Mouse (Mus musculus): ENCODE measurements at regions not wholly inside any gene's neighbourhood (a gene's known extent, or its start where the extent isn't known, plus 50 kb on each side); places are given as distances from the start of the nearest gene placed in this dataset.

DNA sequence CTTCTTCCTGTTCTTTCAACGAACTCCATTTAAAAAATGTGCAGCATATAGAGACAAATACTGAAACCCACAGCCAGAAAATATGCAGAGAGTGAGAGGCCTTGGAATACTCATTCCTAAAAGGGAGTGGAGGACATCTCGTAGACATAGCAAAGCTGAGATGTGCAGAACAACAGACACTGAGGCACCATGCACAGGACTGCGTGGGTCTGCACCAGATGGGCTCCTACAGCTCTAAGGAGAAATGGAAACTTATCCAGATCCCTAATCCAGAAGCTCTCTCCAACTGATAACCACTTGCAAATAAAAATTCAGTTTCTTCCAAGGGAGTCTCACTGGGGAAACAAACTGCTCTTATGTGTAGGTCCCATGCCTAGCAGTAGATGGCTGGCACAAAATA, 101.6 kb downstream of the Slc25a24 start:
- H3K27ac ChIP-seq (ENCODE audit: low read length), result no peak overlapping the region
- no peaks in the 10 kb centered on the region for H3K9me3 ChIP-seq (ENCODE audit: low read length)
- no peaks in the 10 kb centered on the region for H3K27me3 ChIP-seq (ENCODE audit: insufficient read depth, low read length)
- H3K9ac ChIP-seq (replicated peaks; ENCODE audit: low read length), result no peak overlapping the region
- H3K4me3 ChIP-seq (ENCODE audit: low read length), result no peak overlapping the region
- H3K36me3 ChIP-seq (ENCODE audit: insufficient read depth, low read length), result no peaks in the 10 kb centered on the region
- no peak overlapping the region for H3K4me2 ChIP-seq (replicated peaks; ENCODE audit: low read depth, low read length)
- no peaks in the 10 kb centered on the region for H3K4me1 ChIP-seq (ENCODE audit: insufficient read depth, low read length)
- ATAC-seq (ENCODE audit: low FRiP score, low TSS enrichment), result no peak
- 84% methylated on average over 3 of the region's 3 CpGs for WGBS

DNA sequence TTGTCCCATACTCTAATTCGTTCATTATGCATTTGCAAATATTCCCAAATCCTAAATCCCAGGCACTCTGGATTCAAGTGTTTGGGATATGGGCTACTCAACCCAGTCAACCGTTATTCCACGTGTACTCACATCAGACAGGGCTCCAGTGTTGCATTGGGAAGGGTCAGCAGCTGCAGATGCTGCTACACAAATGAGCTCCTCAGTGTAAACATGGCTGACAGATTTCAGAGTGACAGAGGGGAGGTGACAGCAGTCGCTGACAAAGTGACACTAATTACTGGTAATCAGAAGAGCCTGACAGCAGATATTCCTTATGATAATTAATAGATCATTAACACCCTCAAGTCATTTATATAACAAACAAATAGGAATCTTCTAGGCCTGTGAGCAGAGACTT, 106.2 kb upstream of the Vav3 start:
- Histone ChIP-seq H3K9ac (replicated peaks; ENCODE audit: low read length) (no peak overlapping the region), H3K9me3 (ENCODE audit: low read length) (no peaks in the 10 kb centered on the region; the same call in 1 of the 2 replicates), H3K4me3 (ENCODE audit: low read length) (no peak overlapping the region), H3K4me1 (ENCODE audit: insufficient read depth, low read length) (no peaks in the 10 kb centered on the region), H3K36me3 (ENCODE audit: insufficient read depth, low read length) (no peaks in the 10 kb centered on the region), H3K4me2 (replicated peaks; ENCODE audit: low read depth, low read length) (no peak overlapping the region), H3K27ac (ENCODE audit: low read length) (no peak overlapping the region), H3K27me3 (ENCODE audit: insufficient read depth, low read length) (no peaks in the 10 kb centered on the region)
- WGBS, result 71% methylated on average over 4 of the region's 4 CpGs
- ATAC-seq (ENCODE audit: low FRiP score, low TSS enrichment), result no peak

GRCm38 (mm10) chr3:109236918-109237317, 103.5 kb upstream of the Vav3 start:
- WGBS, result 73% methylated on average over 5 of the region's 5 CpGs
- Histone ChIP-seq H3K27me3 (ENCODE audit: insufficient read depth, low read length) (no peaks in the 10 kb centered on the region), H3K4me1 (ENCODE audit: insufficient read depth, low read length) (no peaks in the 10 kb centered on the region), H3K4me2 (replicated peaks; ENCODE audit: low read depth, low read length) (no peak overlapping the region), H3K27ac (ENCODE audit: low read length) (no peak overlapping the region), H3K4me3 (ENCODE audit: low read length) (no peak overlapping the region), H3K9me3 (ENCODE audit: low read length) (no peaks in the 10 kb centered on the region), H3K36me3 (ENCODE audit: insufficient read depth, low read length) (no peaks in the 10 kb centered on the region), H3K9ac (replicated peaks; ENCODE audit: low read length) (no peak overlapping the region)
- no peak for ATAC-seq (ENCODE audit: low FRiP score, low TSS enrichment)

DNA sequence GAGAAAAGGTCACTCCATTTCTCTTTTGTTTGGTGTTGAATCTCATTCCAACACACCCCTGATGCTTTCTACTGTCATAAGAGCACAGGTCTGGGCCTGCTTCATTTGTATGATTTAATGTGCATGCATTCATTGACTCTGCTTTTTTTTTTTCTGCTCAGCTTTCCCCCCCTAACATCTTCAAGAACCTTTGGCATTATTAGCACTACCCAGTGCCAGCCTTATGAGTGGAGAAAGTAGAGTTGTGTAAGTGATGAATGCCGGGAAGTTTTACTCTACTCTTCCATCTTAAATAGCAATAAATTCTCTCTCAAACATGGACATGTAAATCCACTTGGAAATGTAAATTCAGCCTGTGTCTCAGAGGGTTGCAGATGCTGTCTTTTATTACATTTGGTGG, 97.0 kb upstream of the Vav3 start:
- peaks cover 8% of the 10 kb centered on the region for H3K9me3 ChIP-seq (ENCODE audit: low read length)
- H3K36me3 ChIP-seq (ENCODE audit: insufficient read depth, low read length), result no peaks in the 10 kb centered on the region
- no peak for ATAC-seq (ENCODE audit: low FRiP score, low TSS enrichment)
- 74% methylated on average over 1 of the region's 1 CpGs for WGBS
- no peak overlapping the region for H3K4me2 ChIP-seq (replicated peaks; ENCODE audit: low read depth, low read length)
- H3K27ac ChIP-seq (ENCODE audit: low read length), result no peak overlapping the region
- no peaks in the 10 kb centered on the region for H3K4me1 ChIP-seq (ENCODE audit: insufficient read depth, low read length)
- H3K27me3 ChIP-seq (ENCODE audit: insufficient read depth, low read length), result no peaks in the 10 kb centered on the region
- H3K9ac ChIP-seq (replicated peaks; ENCODE audit: low read length), result no peak overlapping the region
- H3K4me3 ChIP-seq (ENCODE audit: low read length), result no peak overlapping the region

DNA sequence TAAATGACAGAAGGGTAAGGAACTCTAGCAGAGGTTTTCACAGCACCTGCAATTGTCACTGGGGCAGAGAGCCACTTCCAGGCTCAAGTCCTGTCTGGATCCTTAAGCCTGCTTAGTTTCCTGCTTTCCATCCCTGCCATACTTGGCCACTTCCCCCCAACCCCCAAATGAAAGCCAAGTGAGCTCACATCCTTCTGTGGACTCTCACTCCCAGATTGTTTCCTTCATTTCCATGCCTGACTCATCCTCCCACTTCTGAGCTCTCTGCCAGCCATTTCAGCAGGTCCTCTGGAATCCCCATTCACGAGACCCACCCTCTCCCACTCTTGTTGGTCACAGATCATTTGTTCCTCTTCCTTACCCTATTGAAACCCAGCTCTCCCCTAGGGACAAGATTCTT, 91.7 kb upstream of the Vav3 start:
- Histone ChIP-seq H3K4me1 (ENCODE audit: insufficient read depth, low read length) (peaks cover 3% of the 10 kb centered on the region; the same call in 1 of the 2 replicates), H3K27me3 (ENCODE audit: insufficient read depth, low read length) (no peaks in the 10 kb centered on the region), H3K27ac (ENCODE audit: low read length) (no peak overlapping the region), H3K4me3 (ENCODE audit: low read length) (no peak overlapping the region), H3K36me3 (ENCODE audit: insufficient read depth, low read length) (no peaks in the 10 kb centered on the region), H3K4me2 (replicated peaks; ENCODE audit: low read depth, low read length) (no peak overlapping the region), H3K9ac (replicated peaks; ENCODE audit: low read length) (no peak overlapping the region), H3K9me3 (ENCODE audit: low read length) (peaks cover 8% of the 10 kb centered on the region)
- ATAC-seq (ENCODE audit: low FRiP score, low TSS enrichment), result no peak
- 21% methylated on average over 1 of the region's 1 CpGs for WGBS

- no peak overlapping the region for H3K4me2 ChIP-seq (replicated peaks; ENCODE audit: low read depth, low read length)
- H3K27me3 ChIP-seq (ENCODE audit: insufficient read depth, low read length), result no peaks in the 10 kb centered on the region
- H3K4me1 ChIP-seq (ENCODE audit: insufficient read depth, low read length), result peaks cover 3% of the 10 kb centered on the region; the same call in 1 of the 2 replicates
- H3K9me3 ChIP-seq (ENCODE audit: low read length), result peaks cover 6% of the 10 kb centered on the region
- no peak overlapping the region for H3K27ac ChIP-seq (ENCODE audit: low read length)
- 47% methylated on average over 1 of the region's 1 CpGs for WGBS
- no peak overlapping the region for H3K9ac ChIP-seq (replicated peaks; ENCODE audit: low read length)
- ATAC-seq (ENCODE audit: low FRiP score, low TSS enrichment), result peak; percentile 87; the same call in 1 of the 2 replicates
- no peak overlapping the region for H3K4me3 ChIP-seq (ENCODE audit: low read length)
- H3K36me3 ChIP-seq (ENCODE audit: insufficient read depth, low read length), result no peaks in the 10 kb centered on the region
Observed at GRCm38 (mm10) chr3:109249359-109249758, 91.1 kb upstream of the Vav3 start.

DNA sequence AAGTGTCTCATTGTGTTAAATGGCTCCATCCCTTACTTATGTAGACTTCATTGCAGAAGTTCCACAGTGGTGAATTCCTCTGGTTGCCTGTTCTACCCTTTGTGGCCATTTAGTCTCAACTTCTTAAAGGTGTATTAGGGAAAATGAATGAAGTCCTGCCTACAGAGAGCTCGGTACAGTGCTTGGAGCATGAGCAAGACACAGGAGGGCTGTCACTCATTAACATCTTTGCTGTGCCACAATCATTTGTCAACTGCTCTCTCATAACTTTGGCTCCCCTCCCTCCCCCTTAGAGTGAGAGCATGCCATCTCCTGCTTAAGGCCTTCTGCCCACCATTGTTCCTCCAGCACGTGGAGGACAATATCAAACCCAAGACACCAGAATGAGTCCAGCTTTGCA, 90.5 kb upstream of the Vav3 start:
- Histone ChIP-seq H3K9me3 (ENCODE audit: low read length) (no peaks in the 10 kb centered on the region), H3K27me3 (ENCODE audit: insufficient read depth, low read length) (no peaks in the 10 kb centered on the region), H3K4me3 (ENCODE audit: low read length) (no peak overlapping the region), H3K36me3 (ENCODE audit: insufficient read depth, low read length) (no peaks in the 10 kb centered on the region), H3K4me2 (replicated peaks; ENCODE audit: low read depth, low read length) (no peak overlapping the region), H3K27ac (ENCODE audit: low read length) (no peak overlapping the region), H3K9ac (replicated peaks; ENCODE audit: low read length) (no peak overlapping the region), H3K4me1 (ENCODE audit: insufficient read depth, low read length) (peaks cover 3% of the 10 kb centered on the region; the same call in 1 of the 2 replicates)
- WGBS, result 76% methylated on average over 2 of the region's 2 CpGs
- peak; percentile 64; the same call in 1 of the 2 replicates for ATAC-seq (ENCODE audit: low FRiP score, low TSS enrichment)

DNA sequence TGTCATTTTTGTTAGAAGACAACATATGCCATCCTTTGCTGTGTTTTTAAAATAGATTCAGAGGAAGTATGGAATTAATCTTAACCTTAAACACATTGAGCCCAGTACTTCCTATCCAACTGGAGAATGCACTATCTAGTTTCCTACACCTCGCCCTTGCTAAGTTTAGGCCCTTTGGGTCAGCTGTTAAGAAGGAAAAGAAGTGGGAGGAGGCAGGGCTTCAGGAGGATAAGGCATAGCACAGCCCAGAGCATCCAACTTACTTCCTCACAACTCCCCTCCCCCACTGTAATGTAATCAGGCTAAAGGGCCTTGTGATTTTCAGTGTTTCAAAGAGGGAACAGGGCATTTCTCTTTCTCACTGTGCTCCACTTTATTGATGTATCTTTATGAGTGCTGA, 88.7 kb upstream of the Vav3 start:
- 52% methylated on average over 1 of the region's 1 CpGs for WGBS
- no peak overlapping the region for H3K9ac ChIP-seq (replicated peaks; ENCODE audit: low read length)
- no peaks in the 10 kb centered on the region for H3K9me3 ChIP-seq (ENCODE audit: low read length)
- no peaks in the 10 kb centered on the region for H3K36me3 ChIP-seq (ENCODE audit: insufficient read depth, low read length)
- peak; percentile 40; the same call in 1 of the 2 replicates for ATAC-seq (ENCODE audit: low FRiP score, low TSS enrichment)
- H3K27ac ChIP-seq (ENCODE audit: low read length), result no peak overlapping the region
- H3K4me2 ChIP-seq (replicated peaks; ENCODE audit: low read depth, low read length), result no peak overlapping the region
- no peaks in the 10 kb centered on the region for H3K27me3 ChIP-seq (ENCODE audit: insufficient read depth, low read length)
- peaks cover 3% of the 10 kb centered on the region; the same call in 1 of the 2 replicates for H3K4me1 ChIP-seq (ENCODE audit: insufficient read depth, low read length)
- no peak overlapping the region for H3K4me3 ChIP-seq (ENCODE audit: low read length)

DNA sequence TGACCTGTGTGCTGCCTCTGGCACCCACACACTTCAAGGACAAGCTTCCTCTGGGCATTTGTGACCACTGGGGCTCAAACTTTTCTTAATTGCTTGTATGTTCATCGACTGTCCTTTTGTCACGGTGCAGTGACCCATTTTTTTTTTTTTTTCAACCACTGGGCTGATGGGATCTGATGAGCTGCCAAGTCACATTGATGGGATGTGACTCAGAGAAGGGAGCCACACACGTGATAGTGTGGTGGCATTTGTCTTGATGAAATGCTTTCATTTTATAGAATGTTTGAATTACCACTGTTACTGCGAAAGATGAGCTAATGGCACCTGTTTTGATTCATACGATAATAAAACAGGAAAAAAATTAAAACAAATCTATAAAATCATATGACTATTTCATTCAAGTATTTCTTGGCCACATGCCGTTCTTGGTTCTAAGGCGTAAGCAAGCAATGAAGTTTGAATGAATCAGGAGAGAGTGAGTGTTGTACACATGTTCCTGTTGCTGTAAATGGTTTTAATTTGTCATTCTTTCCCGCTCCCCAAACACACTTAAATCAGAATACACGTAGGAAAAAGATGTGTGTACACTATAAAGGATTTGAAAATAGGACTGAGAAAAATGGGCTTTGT, 86.3 kb upstream of the Vav3 start:
- no peak overlapping the region for H3K4me2 ChIP-seq (replicated peaks; ENCODE audit: low read depth, low read length)
- no peaks in the 10 kb centered on the region for H3K36me3 ChIP-seq (ENCODE audit: insufficient read depth, low read length)
- H3K4me3 ChIP-seq (ENCODE audit: low read length), result no peak overlapping the region
- no peak overlapping the region for H3K27ac ChIP-seq (ENCODE audit: low read length)
- H3K27me3 ChIP-seq (ENCODE audit: insufficient read depth, low read length), result no peaks in the 10 kb centered on the region
- H3K9me3 ChIP-seq (ENCODE audit: low read length), result no peaks in the 10 kb centered on the region
- no peak for ATAC-seq (ENCODE audit: low FRiP score, low TSS enrichment)
- 78% methylated on average over 9 of the region's 9 CpGs for WGBS
- no peak overlapping the region for H3K9ac ChIP-seq (replicated peaks; ENCODE audit: low read length)
- H3K4me1 ChIP-seq (ENCODE audit: insufficient read depth, low read length), result peaks cover 3% of the 10 kb centered on the region; the same call in 1 of the 2 replicates

DNA sequence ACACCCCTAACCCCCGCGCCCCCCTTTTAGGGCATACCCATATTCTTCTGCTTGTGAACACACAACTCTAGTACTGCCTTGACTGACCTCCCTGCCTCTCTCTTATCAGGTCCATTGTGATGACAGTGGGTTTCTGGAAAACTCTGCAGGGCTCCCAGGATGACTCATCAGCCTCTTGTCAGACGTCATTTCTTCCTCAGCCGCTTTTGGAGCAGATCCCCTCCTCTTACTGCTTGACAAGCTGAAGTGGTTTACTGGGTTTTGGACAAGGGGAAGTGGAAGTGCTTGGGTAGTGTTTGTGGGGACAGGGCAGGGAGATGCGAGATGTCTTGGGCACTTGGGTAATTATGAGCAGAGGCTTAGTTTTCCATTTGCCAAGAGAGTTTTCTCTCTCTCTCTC, 85.5 kb upstream of the Vav3 start:
- H3K4me3 ChIP-seq (ENCODE audit: low read length), result no peak overlapping the region
- no peak for ATAC-seq (ENCODE audit: low FRiP score, low TSS enrichment)
- H3K4me2 ChIP-seq (replicated peaks; ENCODE audit: low read depth, low read length), result no peak overlapping the region
- H3K4me1 ChIP-seq (ENCODE audit: insufficient read depth, low read length), result peaks cover 3% of the 10 kb centered on the region; the same call in 1 of the 2 replicates
- H3K36me3 ChIP-seq (ENCODE audit: insufficient read depth, low read length), result no peaks in the 10 kb centered on the region
- H3K9ac ChIP-seq (replicated peaks; ENCODE audit: low read length), result no peak overlapping the region
- H3K27ac ChIP-seq (ENCODE audit: low read length), result no peak overlapping the region
- no peaks in the 10 kb centered on the region for H3K9me3 ChIP-seq (ENCODE audit: low read length)
- 79% methylated on average over 5 of the region's 5 CpGs for WGBS
- H3K27me3 ChIP-seq (ENCODE audit: insufficient read depth, low read length), result no peaks in the 10 kb centered on the region
